Mouse (Mus musculus) kidney, postnatal 0 days (tissue): ENCODE data around the gene Gm17581. TPM values are rescaled to one million over a fixed set of nuclear protein-coding genes. Genes with fewer than 3 reads are reported as not detected.

Experiments
- ATAC-seq: fragments of 200-750 bp; cut with Nextera tagmentation; replicated peaks from 2 replicates; pipeline ENCODE4 v1.8.0; 2017; ENCODE audit warnings: low read depth, moderate number of reproducible peaks, moderate TSS enrichment, moderate library complexity; ENCODE audit not compliant: low FRiP score
- DNase-seq: peaks from one replicate; pipeline ENCODE4 v3.0.0-alpha.2; 2016; ENCODE audit warnings: low spot score
- H3K27ac ChIP-seq: fragments of 300-500 bp; sonication (generic); 2 replicates; pipeline ENCODE4 v1.5.1; 2014; ENCODE audit warnings: mild to moderate bottlenecking
- H3K27me3 ChIP-seq: fragments of 300-500 bp; sonication (generic); 2 replicates; pipeline ENCODE4 v1.6.1; 2014; ENCODE audit warnings: low read length, mixed read lengths; ENCODE audit not compliant: insufficient read depth
- H3K36me3 ChIP-seq: fragments of 300-500 bp; sonication (generic); 2 replicates; pipeline ENCODE4 v1.6.1; 2014; ENCODE audit warnings: low read length, mixed read lengths; ENCODE audit not compliant: insufficient read depth
- H3K4me1 ChIP-seq: fragments of 300-500 bp; sonication (generic); replicated peaks from 2 replicates; pipeline ENCODE4 v1.6.1; 2014; ENCODE audit warnings: antibody characterized with exemption, low read length, mixed read lengths; ENCODE audit not compliant: insufficient read depth
- H3K4me2 ChIP-seq: fragments of 300-500 bp; sonication (generic); 2 replicates; pipeline ENCODE4 v1.6.1; 2014; ENCODE audit warnings: mild to moderate bottlenecking, low read length, moderate library complexity, mixed read lengths
- H3K4me3 ChIP-seq: fragments of 300-500 bp; sonication (generic); replicated peaks from 2 replicates; pipeline ENCODE4 v1.5.1; 2014; ENCODE audit warnings: low read depth, low read length
- H3K9ac ChIP-seq: fragments of 300-500 bp; sonication (generic); 2 replicates; pipeline ENCODE4 v1.6.1; 2014; ENCODE audit warnings: low read depth, low read length
- H3K9me3 ChIP-seq: fragments of 300-500 bp; sonication (generic); replicated peaks from 2 replicates; pipeline ENCODE4 v1.6.1; 2016; ENCODE audit warnings: low read length, inconsistent platforms, mixed read lengths
- CTCF ChIP-seq: IDR thresholded peaks from 2 replicates; pipeline ENCODE4 v1.5.1; 2016; ENCODE audit warnings: antibody characterized with exemption, low read depth, mild to moderate bottlenecking, moderate library complexity
- WGBS: fragments of 180-500 bp; shearing (Covaris S2); extraction: QIAGEN DNeasy Blood & Tissue Kit; methylation state at CpG from one replicate; pipeline ENCODE4 v1.1.7; 2014; 5-methylcytosine and 5-hydroxymethylcytosine counted together
- polyA plus RNA-seq: library from polyadenylated mRNA; unstranded; fragments of >200 nt; fragmentation: Nextera tagmentation; extraction: Ambion mirVana; gene quantifications from 2 replicates; pipeline ENCODE4 v1.2.1, GENCODE M21; 2015

The Gm17581 gene
- polyA plus RNA-seq, 1 experiment from 2014 or later = not detected

- DNase-seq = no peak
- TF ChIP-seq CTCF = no peak
- Histone ChIP-seq H3K9ac (peak overlapping the region; percentile 64), H3K9me3 (no peaks in the 10 kb centered on the region), H3K4me3 (peak overlapping the region; percentile 86), H3K36me3 (no peaks in the 10 kb centered on the region), H3K4me1 (peaks cover 4% of the 10 kb centered on the region; the same call in 1 of the 2 replicates), H3K4me2 (peak overlapping the region; percentile 87), H3K27ac (no peak overlapping the region), H3K27me3 (no peaks in the 10 kb centered on the region)
- peak; percentile 44; the same call in 1 of the 2 replicates for ATAC-seq
- 3% methylated on average over 15 of the region's 15 CpGs for WGBS
These were observed 6.9 kb downstream of the Gm17581 start for GRCm38 (mm10) chr2:155728742-155729141.

DNA sequence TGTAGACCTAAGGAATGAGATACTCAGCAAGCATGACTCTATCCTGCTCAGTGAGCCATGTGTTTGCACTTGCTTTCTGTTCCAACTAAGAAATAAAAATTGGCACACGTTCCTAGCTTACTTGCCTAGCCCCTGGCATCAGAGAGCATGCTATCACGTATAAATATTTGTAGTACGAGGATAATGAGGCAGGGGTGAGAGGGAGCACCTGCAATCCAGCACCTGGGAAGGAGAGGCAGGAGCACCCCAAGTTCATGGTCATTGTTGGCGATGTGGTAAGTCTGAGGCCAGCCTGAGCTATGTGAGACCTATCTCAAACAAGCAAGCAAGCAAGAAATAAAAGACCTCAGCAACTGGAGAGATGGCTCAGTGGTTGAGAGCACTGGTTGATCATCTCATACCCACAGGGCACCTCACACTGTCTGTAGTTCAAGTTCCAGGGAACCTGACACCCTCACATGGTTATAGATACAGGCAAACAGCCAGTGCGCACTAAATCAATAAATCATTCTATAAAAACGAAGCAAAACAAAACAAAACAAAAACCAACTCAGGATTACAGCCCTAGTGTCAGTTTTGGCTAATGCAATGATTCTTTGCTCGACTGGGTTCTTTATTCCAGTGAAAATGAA, 7.8 kb downstream of the Gm17581 start:
- H3K9ac ChIP-seq = no peak overlapping the region
- ATAC-seq (no peak), DNase-seq (no peak)
- no peak overlapping the region for H3K27ac ChIP-seq
- no peak overlapping the region for H3K4me3 ChIP-seq
- 47% methylated on average over 7 of the region's 7 CpGs for WGBS
- peaks cover 4% of the 10 kb centered on the region; the same call in 1 of the 2 replicates for H3K4me1 ChIP-seq
- no peaks in the 10 kb centered on the region for H3K27me3 ChIP-seq
- TF ChIP-seq CTCF = no peak
- no peaks in the 10 kb centered on the region for H3K36me3 ChIP-seq
- H3K4me2 ChIP-seq = 0 out of 2 replicates have a peak overlapping the region, but pooled peaks have one; percentile 87
- H3K9me3 ChIP-seq = no peaks in the 10 kb centered on the region

DNA sequence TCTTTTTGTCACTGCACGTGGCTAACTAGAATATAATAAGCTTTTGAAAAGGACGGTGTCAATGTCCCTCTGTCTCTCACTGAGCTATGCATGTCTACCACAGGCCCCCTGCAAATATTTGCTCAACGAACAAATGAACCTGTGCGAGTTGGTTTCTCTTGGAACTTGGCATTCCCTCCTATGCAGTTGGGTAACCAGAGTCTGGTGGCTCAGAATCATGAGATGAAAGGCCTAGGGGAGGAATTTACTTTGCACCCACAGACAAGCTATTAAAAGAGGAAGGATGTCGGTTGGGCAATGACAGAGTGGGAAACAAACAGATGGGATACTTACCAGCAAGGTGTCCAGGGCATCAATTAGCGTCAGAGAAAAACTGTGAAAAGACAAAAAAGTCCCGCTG, 9.4 kb downstream of the Gm17581 start:
- 85% methylated on average over 7 of the region's 7 CpGs for WGBS
- no peak for DNase-seq

GRCm38 (mm10) chr2:155724526-155724925, 11.1 kb downstream of the Gm17581 start:
- Histone ChIP-seq H3K4me1 (peaks cover 4% of the 10 kb centered on the region; the same call in 1 of the 2 replicates), H3K4me2 (no peak overlapping the region), H3K9ac (no peak overlapping the region), H3K27ac (no peak overlapping the region), H3K27me3 (no peaks in the 10 kb centered on the region), H3K36me3 (no peaks in the 10 kb centered on the region), H3K9me3 (no peaks in the 10 kb centered on the region), H3K4me3 (no peak overlapping the region)
- no peak for ATAC-seq
- no peak for DNase-seq
- TF ChIP-seq CTCF = no peak
- 73% methylated on average over 6 of the region's 6 CpGs for WGBS

More for the DNA sequence above, 9.4 kb downstream of the Gm17581 start:
- Histone ChIP-seq H3K4me2 (no peak overlapping the region), H3K27ac (no peak overlapping the region), H3K4me1 (peaks cover 4% of the 10 kb centered on the region; the same call in 1 of the 2 replicates), H3K9ac (no peak overlapping the region), H3K36me3 (no peaks in the 10 kb centered on the region), H3K27me3 (no peaks in the 10 kb centered on the region), H3K4me3 (no peak overlapping the region), H3K9me3 (no peaks in the 10 kb centered on the region)
- ATAC-seq = no peak
- TF ChIP-seq CTCF = no peak

DNA sequence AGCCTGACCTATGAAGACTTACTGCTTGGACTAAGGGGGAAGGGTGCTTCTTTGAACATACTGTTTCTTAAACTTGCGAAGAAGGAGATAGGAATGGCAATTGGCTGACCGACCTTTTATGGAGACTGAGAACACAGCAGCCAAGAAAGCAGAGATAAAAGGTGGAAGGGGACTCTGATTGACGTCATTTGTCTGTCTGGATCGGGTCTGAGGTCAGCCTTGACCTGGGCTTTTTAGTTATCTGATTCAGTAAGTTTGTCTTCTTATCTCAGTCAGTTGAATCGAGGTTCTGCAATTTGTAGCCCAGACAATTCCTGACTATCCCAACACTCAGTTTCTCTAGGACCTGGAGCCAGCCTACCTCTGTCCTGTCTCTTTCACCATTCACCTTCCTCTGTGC, 11.6 kb downstream of the Gm17581 start:
- Histone ChIP-seq H3K27ac (no peak overlapping the region), H3K27me3 (no peaks in the 10 kb centered on the region), H3K4me1 (peaks cover 4% of the 10 kb centered on the region; the same call in 1 of the 2 replicates), H3K9me3 (no peaks in the 10 kb centered on the region), H3K9ac (no peak overlapping the region), H3K36me3 (no peaks in the 10 kb centered on the region), H3K4me2 (no peak overlapping the region), H3K4me3 (no peak overlapping the region)
- WGBS = 75% methylated on average over 5 of the region's 5 CpGs
- TF ChIP-seq CTCF = no peak
- no peak for DNase-seq
- ATAC-seq = no peak

DNA sequence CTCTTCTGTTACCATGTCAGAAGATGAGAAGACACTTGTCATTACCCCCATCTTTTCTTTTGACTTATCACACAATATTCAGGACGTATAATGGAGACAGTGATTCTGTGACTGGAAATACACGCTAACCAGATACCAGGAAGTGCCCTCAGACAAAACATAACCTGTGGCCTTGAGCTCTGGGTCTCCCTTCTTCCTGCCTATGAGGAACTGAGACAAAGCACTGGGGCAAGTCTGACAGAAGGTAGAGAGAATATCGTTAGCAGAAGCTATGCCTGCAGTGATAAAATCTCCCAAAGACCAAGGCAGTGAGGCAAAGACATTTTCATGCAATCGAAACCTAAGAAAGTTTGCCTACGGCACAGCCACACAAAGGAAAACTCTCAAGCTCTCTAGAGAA, 15.1 kb downstream of the Gm17581 start:
- no peak overlapping the region for H3K4me3 ChIP-seq
- no peak overlapping the region for H3K9ac ChIP-seq
- DNase-seq (no peak), ATAC-seq (no peak)
- H3K27me3 ChIP-seq = no peaks in the 10 kb centered on the region
- 79% methylated on average over 5 of the region's 5 CpGs for WGBS
- no peaks in the 10 kb centered on the region for H3K4me1 ChIP-seq
- H3K36me3 ChIP-seq = peaks cover 7% of the 10 kb centered on the region; the same call in 1 of the 2 replicates
- no peak for TF ChIP-seq CTCF
- H3K4me2 ChIP-seq = no peak overlapping the region
- no peak overlapping the region for H3K27ac ChIP-seq
- H3K9me3 ChIP-seq = no peaks in the 10 kb centered on the region
